Mouse (Mus musculus) natural killer cell, adult 2 months (primary cell): ENCODE measurements around the gene Ikzf1.

Source experiments
- DNase-seq, 2 experiments: peaks; one replicate each; pipeline ENCODE4 v3.0.0; 2022; ENCODE audit warnings: low spot score in 2 of 2

Ikzf1 gene

DNA sequence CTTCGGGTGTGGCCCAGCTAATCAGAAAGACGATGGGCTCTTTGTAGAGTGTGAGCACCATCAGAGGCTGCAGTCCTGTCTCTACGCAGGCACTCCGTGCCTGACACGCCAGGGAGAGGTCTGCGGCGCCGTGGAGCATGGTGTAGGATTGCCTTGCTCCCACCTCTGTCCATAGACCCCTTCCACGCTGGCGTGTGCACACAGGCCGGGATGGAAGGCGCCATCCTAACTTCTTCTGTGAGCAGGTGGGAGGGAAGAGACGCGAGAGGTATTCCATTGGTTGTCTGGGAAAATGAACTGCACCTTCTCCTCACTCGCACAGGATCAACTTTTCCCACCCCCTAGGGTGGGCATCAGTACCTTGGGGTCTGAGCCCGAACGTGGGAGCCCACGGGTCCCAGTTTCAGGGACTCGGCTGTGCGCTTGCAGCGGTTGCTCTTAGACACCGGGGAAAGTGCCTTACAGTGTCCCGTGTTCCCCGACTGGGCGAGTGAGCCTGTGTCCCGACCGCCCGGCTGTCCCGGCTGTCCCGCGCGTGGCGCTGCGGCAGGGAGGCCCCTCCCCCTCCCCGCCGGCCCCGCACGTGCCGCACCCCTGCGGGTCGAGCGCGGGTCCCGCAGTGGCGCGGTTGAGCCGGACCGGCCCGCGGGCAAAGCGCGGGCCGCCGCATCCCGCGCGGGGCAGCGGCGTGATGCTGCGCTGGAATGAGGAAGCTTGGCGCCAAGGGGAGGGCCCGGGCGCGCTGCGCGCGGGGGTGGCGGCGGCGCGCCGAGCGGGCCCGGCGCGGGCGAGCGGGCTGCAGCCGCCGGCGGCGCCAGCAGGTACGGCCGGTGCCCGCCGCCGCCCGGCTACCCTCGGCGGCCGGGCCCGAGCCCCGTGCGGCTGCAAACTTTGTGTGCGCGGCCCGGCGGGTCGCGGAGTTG lies at the start of gene Ikzf1:
TSS of gene Ikzf1 (plus strand) at position 74 of the 923 bp plus-strand sequence.
- DNase-seq, result peak in 1 of 2 experiments; percentile 30

DNA sequence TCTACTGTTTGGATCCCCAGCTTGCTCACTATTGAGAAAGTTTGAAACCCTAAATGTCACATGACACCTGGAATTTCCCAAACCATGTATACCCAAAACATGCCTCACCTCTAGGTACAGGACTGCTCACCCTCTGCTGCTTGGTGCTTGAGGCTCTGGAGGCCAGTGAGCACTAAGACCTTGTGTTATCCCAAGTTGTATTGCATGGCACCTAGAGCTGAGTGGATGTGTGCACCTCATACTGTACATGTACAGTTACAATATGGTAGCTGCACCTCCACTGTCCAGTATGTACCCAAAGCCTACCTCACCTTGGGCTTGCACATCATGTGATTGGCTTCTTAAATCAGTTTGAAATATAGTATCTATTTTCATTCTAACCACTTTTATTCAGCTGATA lies 40.5 kb upstream of the Ikzf1 start:
- DNase-seq, result no peak

DNA sequence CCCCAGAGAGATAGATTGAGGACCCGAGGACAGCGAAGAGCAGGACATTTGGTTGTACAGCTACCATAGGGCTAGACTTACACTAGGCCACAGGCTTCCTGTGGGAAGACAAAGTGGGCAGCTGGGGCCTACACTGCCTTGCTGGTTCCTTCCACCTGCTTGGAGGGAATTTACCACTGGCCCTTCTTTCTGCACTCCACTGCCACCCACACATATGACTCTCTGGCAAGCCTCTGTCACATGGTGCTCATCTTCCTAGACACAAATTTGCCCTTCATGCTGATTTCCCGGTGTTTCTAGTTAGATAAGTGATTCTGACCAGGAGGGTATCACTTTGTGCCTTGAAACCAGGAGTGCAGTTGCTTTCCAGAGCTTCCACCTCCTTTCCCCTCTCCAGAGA lies 28.4 kb upstream of the Ikzf1 start:
- DNase-seq, result peak; percentile 22 to 38

DNA sequence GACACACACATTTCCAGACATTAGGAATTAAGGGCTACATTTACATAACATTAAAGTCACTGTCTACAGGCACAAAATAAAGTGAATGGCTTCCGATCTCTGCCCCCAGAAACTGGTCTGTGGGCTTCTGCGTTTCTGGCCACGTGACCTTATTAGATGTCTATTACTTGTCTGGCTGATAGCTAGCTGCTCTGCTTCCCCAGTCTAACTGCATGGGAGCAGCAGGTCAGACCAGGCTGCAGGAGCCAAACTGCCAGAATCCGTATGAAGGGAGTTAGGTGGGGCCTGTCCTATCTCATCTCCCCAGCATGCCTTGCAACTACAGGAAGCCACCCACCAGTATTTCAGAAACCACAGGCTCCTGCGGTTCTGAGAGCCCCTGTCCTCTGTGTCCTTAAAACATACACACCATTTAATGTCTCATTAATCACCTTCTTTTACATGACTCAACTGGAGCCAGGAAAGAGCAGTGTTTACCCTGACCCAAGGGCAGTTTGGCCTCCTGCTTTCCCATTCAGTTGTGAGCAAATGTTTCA lies 27.7 kb upstream of the Ikzf1 start:
- peak; percentile 56 to 62 for DNase-seq

DNA sequence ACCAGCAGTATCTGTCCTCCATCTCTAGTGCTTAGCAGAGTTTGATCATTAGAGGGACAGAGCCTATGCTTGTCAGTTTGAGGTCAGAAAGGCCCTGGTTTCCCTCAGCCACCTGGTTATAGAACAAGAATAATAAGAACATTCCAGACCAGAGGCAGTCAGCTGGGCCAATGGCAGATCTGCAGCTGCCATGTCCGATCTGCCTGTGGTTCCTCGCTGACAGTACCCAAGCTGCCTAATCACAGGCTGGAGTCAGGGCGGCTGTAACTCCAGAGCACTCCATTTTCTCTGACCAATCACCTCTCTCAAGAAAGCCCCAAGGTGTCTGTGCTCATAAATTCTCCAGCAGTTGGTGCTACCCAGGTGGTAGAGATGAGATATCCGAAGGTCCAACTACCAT lies 27.2 kb upstream of the Ikzf1 start:
- no peak for DNase-seq

DNA sequence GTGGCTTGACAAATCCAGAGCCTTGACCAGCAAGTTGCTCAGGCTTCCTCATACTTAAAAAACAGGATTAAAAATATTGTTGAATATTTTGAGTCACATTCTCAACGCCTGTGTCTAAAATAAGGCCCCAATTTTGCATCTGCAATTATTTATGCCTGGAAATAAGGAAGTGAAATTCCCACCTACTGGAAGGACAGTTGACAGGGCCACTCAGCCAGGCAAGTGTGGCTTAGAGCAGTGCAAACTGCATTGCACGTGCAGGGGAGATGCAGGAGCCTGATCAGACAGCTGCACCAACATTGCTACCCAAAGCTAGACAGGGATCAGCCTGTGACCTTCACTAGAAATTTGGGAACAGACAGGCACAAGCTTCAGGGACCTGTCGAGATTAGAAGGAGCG lies 26.0 kb upstream of the Ikzf1 start:
- DNase-seq, result no peak

DNA sequence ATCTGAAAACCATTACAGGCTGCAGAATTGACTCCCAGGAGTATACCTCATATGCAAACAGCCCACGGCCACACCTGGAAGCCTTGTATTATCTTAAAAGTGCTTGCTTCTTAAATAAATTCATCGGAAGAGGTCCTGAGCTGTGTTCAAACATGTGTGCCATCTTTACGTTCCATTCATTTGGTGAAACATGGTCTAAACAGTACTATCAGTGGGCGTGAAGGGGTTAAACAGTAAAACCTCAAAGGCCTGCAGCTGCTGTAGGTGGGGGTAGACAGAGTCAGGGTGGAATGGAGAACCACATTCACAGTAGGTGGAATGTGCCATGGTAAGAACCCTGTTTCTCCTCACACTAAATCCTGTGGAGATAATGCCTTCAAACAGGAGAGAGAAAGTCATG lies 24.2 kb upstream of the Ikzf1 start:
- no peak for DNase-seq

DNA sequence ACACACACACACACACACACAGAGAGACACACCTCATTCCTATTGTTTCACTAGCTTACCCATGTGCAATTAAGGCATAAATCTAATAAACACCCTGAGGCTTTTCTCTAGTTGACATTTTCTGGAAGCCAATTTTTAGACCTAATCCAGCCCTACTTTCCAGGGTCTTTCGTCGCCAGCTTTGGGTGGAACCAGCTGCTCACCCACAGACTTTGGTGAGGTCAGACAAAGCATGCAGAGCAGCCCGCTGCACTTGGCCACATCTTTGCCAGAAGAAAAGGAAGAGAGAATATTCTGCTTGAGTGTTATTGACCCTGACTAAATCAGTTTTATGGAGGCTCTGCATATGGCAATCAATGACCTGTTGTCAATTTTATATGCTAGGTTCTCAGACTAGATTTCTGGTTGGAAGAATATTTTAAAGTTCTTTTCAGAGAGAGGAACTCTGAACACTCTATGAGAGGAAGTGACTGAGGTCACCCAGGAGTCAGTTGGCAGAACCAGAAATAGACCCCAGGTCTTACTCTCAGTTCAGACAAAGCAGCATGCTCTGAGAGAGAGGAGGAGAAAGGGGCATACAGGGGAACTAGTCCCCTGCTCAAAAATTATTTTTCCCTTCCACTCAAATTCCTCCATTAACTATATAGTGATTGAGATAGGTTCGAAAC lies 17.4 kb upstream of the Ikzf1 start:
- no peak for DNase-seq

DNA sequence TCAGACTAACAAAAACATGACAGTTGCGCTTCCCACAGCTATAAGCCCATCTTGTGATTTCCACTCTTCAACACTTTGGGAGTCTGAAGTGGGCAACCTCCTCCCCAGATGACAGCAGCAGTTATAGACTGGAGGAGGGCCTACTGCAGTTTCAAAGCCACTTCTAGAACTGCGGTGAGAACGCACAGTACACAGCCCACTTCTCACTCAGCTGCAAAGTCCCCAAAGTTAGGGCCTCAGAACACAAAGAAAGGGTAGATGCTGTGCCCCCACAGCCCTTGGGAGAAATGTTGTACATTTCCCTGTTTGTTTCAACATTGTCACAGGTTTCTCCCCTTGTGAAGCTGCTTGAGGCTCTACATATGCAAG lies 16.9 kb upstream of the Ikzf1 start:
- DNase-seq, result no peak

DNA sequence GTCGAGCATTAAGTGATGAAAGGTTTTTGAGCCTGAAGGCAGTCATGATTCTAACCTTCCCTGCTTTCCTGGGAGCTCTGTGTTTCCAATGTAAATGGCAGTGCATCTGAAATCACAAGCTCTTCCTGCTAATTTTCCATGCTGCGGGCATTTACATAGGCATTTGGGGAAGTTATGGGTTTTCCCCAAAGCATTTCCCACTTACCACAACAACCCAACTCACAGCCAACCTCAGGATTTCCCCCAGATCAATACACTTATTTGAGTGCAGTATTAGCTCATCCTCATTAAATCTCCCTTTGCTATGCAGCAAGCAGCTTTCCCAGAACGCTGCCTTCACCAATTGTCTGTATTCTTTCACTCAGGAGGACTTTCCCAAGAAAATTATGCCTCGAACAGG lies 11.8 kb upstream of the Ikzf1 start:
- no peak for DNase-seq

DNA sequence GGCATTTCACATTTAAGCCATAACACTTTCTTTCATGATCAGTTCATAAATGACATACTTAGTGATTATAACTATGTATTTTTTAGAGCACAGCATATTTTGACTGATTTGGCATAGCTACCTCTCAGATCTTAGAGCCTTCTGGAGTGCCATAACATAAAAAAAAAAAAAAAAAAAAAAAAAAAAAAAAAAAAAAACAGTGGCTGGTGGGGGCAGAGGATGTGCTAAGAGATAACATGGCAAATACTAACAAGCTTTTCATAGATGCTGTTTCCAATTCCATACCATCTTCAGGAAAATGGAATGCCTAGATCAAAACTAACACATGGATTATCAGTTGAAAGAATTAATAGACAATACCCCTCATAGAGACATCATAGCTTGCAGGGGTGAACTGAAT lies 9.7 kb upstream of the Ikzf1 start:
- no peak for DNase-seq

DNA sequence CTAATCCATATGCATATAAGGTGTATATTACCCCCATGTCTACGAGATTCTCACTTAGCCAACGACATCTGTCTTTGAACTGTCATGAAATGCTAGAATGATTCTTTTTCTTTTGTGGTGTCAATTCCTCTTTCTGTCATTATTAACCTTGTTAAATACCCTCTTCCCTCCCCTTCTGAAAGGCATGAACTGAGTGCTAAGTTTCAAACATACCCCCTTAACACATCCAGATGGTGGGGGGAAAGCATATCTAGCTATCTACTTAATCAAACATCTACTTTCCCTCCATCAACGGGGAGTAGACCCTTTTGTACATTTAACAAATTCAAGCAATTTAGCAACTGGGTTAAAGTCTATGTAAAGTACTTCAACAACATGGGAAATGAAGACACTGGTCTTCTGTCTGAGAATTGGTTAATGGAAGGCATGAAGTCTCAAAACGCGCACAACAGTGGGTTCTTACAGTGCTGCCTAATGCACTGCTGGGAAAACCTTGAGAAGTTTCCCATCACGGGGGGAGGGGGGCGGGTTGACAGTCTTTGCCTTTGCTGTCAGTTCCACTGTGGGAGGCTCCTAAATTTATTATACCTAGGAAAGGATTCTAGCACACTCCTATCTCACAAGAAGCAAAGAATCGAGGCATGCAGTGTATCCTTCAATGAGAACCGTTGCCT lies 8.6 kb upstream of the Ikzf1 start:
- DNase-seq, result no peak

DNA sequence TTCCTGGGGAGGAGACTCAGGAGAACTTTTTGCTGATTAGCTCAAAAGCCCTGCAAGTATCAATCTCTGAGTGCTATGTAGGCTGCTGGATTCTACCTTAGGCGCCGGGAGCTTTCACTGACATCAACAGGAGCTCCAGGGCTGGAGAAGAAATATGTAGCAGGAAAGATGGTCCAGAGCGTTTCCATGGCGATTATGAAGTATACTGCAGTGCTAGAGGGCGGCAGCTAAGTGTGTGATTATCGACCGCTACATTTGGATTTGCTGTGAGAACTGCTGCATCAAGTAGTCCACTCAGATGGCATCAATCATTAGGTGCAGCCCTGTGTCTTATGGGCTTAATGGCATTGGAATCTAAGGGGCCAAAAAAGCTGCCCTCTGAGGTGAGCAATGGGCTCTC lies 7.6 kb upstream of the Ikzf1 start:
- no peak for DNase-seq

DNA sequence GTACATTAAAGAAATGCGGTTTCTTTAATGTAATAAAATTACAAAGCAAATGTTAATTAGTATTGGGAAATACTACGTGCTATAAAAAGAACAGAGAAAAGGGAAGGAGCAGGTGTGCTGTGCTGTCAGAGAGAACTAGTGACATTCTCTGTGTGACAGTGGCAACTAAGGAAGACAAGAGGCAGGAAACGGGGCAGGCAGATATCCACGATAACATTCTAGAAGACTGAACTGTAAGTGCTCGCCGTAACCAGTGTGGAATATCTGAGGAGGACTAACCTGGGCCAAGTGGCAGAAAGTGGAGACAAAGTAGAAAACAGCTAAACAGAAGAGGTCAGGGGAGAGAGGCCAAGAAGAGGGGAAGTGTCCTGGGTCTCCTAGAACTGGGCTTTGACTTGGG lies 5.8 kb upstream of the Ikzf1 start:
- DNase-seq, result no peak

DNA sequence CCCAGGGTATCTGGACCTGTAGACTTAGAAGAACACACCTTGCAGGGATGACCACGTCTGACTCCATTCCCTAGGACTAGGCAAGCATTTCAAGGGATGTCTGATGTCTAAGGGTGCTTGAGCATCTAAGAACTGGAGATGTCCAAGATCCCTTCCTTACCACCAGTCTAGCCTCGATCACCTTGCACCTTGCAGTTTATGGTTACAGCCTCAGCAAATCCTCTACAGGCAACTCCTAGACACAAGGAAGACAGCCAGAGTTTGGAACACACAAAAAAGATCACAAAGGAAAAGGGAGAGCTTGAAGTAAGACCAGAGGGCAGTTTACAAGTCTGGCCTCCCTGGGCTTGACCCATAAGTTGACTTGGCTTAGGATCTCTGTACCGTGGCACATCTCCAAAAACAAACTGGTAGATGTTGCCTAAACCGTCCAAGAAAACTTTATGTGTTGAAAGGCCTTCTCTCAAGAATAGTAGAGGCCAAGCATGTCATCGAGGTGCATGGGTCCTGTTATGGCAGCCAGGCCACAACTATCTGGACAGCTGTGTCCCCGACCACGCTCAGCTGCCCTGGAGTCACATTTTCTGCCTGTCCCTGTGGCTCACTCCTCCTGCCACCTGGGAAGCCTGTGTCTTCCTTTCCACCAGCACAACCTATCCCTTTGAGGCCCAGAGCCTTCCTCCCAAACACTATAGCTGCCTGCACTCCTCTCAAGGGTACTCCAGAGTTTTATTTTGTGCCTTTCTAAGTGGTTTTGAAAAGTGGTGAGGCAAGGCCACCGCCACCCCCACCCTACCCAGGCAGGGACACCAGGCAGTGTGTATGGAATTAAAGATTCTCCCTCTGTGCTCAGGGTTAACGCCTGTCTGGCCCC lies 510 bp upstream of the Ikzf1 start:
- no peak for DNase-seq

DNA sequence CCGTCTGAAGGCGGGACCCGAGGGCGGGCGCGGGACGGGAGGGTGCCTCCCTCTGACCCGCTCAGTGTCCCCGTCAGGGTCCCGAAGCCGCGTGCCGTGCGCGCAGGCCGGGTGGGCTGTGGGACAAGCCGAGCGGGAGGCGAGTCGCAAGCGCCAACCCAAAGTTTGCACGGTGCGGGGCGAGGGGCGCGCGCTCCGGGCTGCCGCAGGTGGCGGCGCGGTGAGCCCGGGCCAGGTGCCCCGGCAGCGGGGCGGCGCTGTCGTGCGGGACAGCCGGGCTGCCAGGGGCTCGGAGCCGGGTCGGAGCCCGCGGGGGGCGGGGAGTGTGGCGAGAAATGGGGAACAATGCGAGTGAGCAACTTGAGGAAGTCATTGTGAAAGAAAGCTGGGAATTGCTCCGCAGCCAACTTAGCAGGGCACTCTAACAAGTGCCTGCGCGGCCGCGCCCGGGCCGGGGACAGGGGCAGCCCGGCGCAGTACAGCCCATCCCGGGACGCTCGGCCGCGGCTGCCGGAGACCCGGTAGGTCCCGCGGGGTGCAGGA lies 1.1 kb downstream of the Ikzf1 start:
- peak; percentile 42 to 78 for DNase-seq

DNA sequence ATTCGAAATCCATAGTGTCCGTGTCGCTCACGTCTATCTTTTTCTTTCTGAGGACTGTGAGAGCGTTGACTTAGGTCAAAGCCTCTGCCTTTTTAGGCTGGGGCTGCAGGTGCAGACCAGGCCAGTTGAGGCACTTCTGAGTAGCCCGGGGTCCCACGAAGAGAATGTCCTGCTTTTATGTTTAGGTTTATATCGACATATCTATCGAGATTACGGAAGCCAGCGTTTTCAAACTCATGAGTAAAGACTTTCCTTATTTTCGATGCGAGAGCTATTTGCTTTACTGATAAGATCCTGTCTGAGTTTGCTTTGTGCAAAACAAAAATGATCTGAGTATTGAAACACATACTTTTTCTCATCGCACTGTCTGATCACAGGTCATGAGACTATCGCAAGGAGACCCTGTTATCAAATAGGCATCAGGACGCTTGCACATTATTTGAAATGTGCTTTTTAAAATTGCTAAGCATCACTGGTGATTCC lies 1.8 kb downstream of the Ikzf1 start:
- peak in 1 of 2 experiments; percentile 38 for DNase-seq

DNA sequence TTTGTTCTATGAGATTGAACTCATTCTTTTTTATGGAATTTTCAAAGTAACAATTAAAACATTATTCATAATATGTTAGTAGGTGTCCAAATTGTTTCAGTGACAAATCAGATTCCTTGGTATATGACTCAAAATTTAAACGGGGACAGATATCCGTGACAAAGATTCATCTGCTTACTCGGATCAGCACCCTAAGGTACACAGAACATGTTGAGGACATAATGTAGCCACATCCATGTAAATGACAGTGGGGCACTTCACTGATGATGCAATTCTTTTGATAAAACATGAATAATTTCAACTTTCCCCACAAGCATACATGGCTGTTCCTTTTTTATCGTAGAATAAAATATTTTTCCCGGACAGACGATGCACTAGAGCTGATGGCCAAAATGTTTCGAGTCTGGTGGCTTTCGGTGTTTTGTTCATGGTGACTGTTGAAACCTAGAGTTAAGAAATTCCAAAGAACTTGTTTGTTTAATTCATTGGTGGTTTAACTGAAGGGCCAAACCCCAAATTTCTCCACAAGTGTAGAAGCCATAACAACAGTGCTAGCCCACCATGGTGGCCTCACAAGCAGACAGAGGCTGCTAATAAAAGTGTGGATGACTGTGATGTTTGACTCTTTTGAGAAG lies 2.9 kb downstream of the Ikzf1 start:
- no peak for DNase-seq

DNA sequence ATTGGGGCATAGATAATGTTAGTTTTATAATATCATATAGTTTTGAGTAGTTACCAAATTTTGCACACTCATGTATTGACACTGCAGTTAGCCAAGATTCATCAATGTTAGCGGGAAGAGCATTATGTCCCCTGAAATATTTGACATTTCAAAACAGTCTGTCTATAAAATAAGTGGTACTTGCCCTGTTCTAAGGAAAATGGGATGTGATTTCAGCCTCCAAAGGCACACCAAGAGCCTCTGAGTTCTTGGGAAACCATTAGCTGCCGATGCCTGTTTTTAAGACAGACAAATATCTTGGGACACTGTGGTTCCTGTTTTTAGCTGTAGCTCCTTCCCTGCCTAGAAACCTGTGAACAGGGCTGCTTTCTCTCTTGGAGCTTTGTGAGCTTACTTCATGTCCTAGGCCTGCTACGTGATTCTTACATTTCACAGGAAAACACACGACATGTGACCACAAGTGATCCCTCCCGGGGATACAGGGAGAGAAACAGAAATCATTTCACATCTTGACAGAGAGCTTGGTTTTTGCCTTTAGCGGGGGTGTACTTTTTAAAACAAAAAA lies 4.0 kb downstream of the Ikzf1 start:
- no peak for DNase-seq

DNA sequence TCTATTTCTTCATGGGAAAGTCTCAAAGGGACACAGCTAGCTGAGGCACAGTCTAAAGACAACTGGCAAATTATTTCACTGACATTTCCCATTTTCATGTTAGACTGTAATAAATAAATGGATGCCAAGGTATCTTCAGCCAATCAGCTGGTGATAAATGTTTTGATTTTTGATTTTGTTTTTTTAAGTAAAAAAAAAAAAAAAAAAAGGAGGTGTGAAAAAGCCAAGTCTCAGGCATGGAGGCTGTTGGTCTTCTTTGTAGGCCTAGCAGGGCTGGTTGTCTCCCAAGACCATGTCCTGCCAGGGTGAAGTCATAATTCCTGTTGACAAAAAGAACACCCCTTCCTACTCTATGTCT lies 4.9 kb downstream of the Ikzf1 start:
- no peak for DNase-seq
